21 mouse cellular contexts compared by ENCODE assay signal in the genomic region with DNA sequence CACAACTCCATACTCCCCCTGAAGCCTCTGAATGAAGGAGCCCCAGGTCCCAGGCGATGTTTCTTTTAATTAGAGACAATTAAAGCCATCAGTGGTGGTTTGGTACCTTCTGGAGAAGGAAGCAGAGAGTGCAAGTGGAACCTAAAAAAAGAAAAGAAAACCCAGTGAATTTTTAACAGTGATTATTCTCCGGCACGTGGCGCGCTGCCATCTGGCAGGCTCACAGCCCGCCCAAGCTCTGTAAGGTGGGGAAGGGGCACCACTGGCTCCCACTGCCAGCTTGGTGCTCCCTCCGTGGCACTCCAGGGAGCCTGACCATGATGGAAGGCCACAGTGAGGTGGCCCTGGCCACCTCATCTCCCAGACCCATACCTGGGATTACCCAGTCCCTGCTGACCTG.
DNase-seq lines count a peak whose midpoint lies in the region; ATAC-seq and TF ChIP-seq lines count a peak whose summit lies in the region.
"Had no signal": no experiment of that assay in that cellular context is flagged by ENCODE, and none has a peak within 500 bp of the region (broad histone marks: within the 10 kb centered on the region; RNA-seq: fewer than 3 reads in every experiment).

No protein-coding gene starts in this region.

- H3K4me3 ChIP-seq in forebrain, embryonic 10.5 days = no peak overlapping the region
- H3K4me3 ChIP-seq in forebrain, embryonic 11.5 days (ENCODE audit: low read depth, low read length) = no peak overlapping the region
- no peak overlapping the region for H3K4me3 ChIP-seq in midbrain, embryonic 10.5 days
- no peak overlapping the region for H3K4me3 ChIP-seq in midbrain, embryonic 15.5 days
- no peak overlapping the region for H3K4me3 ChIP-seq in embryonic facial prominence, embryonic 10.5 days
- no peak overlapping the region for H3K4me3 ChIP-seq in forebrain, embryonic 16.5 days (replicated peaks; ENCODE audit: low read length)
- no peak overlapping the region for H3K4me3 ChIP-seq in lung, adult 2 months (replicated peaks; ENCODE audit: extremely low read depth, low read depth, low read length)
- H3K4me3 ChIP-seq: hindbrain, embryonic 15.5 days; intestine, embryonic 15.5 days; kidney, embryonic 15.5 days; left cerebral cortex, adult 2 months; limb, embryonic 15.5 days; lung, embryonic 15.5 days had no signal

- H3K36me3 ChIP-seq in forebrain, embryonic 10.5 days (replicated peaks) = no peaks in the 10 kb centered on the region
- H3K36me3 ChIP-seq in forebrain, embryonic 11.5 days (ENCODE audit: control insufficient read depth, insufficient read depth, low read length) = no peaks in the 10 kb centered on the region
- H3K36me3 ChIP-seq in midbrain, embryonic 10.5 days = no peaks in the 10 kb centered on the region
- no peaks in the 10 kb centered on the region for H3K36me3 ChIP-seq in midbrain, embryonic 15.5 days (replicated peaks)
- H3K36me3 ChIP-seq in embryonic facial prominence, embryonic 10.5 days (replicated peaks) = 0 out of 2 replicates have a peak, but pooled peaks cover 5% of the 10 kb centered on the region
- no peaks in the 10 kb centered on the region for H3K36me3 ChIP-seq in forebrain, embryonic 16.5 days (ENCODE audit: control insufficient read depth, insufficient read depth)
- H3K36me3 ChIP-seq: hindbrain, embryonic 15.5 days; intestine, embryonic 15.5 days; kidney, embryonic 15.5 days; limb, embryonic 15.5 days; lung, embryonic 15.5 days had no signal

- H3K4me2 ChIP-seq in forebrain, embryonic 11.5 days (ENCODE audit: low read depth, low read length, severe bottlenecking) = no peak overlapping the region
- H3K4me2 ChIP-seq in midbrain, embryonic 15.5 days = no peak overlapping the region
- no peak overlapping the region for H3K4me2 ChIP-seq in forebrain, embryonic 16.5 days (ENCODE audit: low read length)
- H3K4me2 ChIP-seq: heart, embryonic 11.5 days; hindbrain, embryonic 15.5 days; intestine, embryonic 15.5 days; kidney, embryonic 15.5 days; limb, embryonic 15.5 days; lung, embryonic 15.5 days had no signal

- H3K27ac ChIP-seq in forebrain, embryonic 10.5 days = peak overlapping the region; percentile 60
- H3K27ac ChIP-seq in forebrain, embryonic 11.5 days (ENCODE audit: low read depth, low read length) = no peak overlapping the region; the same call in 1 of the 2 replicates
- H3K27ac ChIP-seq in midbrain, embryonic 10.5 days (replicated peaks) = 0 out of 2 replicates have a peak overlapping the region, but pooled peaks have one; percentile 33
- no peak overlapping the region for H3K27ac ChIP-seq in midbrain, embryonic 15.5 days
- 0 out of 2 replicates have a peak overlapping the region, but pooled peaks have one; percentile 52 for H3K27ac ChIP-seq in embryonic facial prominence, embryonic 10.5 days (replicated peaks)
- peak overlapping the region; percentile 78 for H3K27ac ChIP-seq in forebrain, embryonic 16.5 days (ENCODE audit: low read length)
- H3K27ac ChIP-seq: hindbrain, embryonic 15.5 days; intestine, embryonic 15.5 days; kidney, embryonic 15.5 days; left cerebral cortex, adult 2 months; limb, embryonic 15.5 days; liver, embryonic 14.5 days; lung, embryonic 15.5 days had no signal

- TF ChIP-seq CTCF in lung, adult 2 months (IDR thresholded peaks at IDR 0.05; ENCODE audit: insufficient read depth, low read length) = no peak

- no peak for TF ChIP-seq POLR2A in lung, adult 2 months (IDR thresholded peaks at IDR 0.05; ENCODE audit: borderline replicate concordance, extremely low read depth, low read depth, low read length)

- no peak for ATAC-seq in forebrain, embryonic 11.5 days (replicated peaks; ENCODE audit: low FRiP score)
- no peak for ATAC-seq in midbrain, embryonic 15.5 days (replicated peaks)
- peak; percentile 35; the same call in 1 of the 2 replicates for ATAC-seq in forebrain, embryonic 16.5 days
- ATAC-seq: activated CD4-positive, CD25-positive, alpha-beta regulatory T cell, adult 4 months; intestine, embryonic 15.5 days had no signal

- H3K9ac ChIP-seq in forebrain, embryonic 11.5 days (ENCODE audit: low read length) = no peak overlapping the region
- no peak overlapping the region for H3K9ac ChIP-seq in midbrain, embryonic 15.5 days
- no peak overlapping the region for H3K9ac ChIP-seq in forebrain, embryonic 16.5 days (replicated peaks; ENCODE audit: low read depth, low read length)
- H3K9ac ChIP-seq: hindbrain, embryonic 15.5 days; intestine, embryonic 15.5 days; kidney, embryonic 15.5 days; limb, embryonic 15.5 days; liver, embryonic 14.5 days; lung, embryonic 15.5 days had no signal

- DNase-seq in forebrain, embryonic 10.5 days (ENCODE audit: extremely low spot score, low spot score) = no peak
- DNase-seq in forebrain, embryonic 11.5 days (ENCODE audit: low spot score) = no peak
- no peak for DNase-seq in midbrain, embryonic 10.5 days (ENCODE audit: low spot score)
- DNase-seq in embryonic facial prominence, embryonic 10.5 days (ENCODE audit: low spot score) = no peak
- DNase-seq in lung, adult 2 months = no peak
- no peak for DNase-seq in ovary, postnatal 14 days (ENCODE audit: low spot score)
- DNase-seq: adrenal gland, adult 8-10 months; cerebellum, adult 8-10 months; kidney, postnatal 4 days; lung, postnatal 36 days had no signal

- peaks cover 65% of the 10 kb centered on the region for H3K27me3 ChIP-seq in forebrain, embryonic 10.5 days (ENCODE audit: poor library complexity, severe bottlenecking)
- no peaks in the 10 kb centered on the region for H3K27me3 ChIP-seq in forebrain, embryonic 11.5 days (ENCODE audit: control insufficient read depth, insufficient read depth, low read length)
- H3K27me3 ChIP-seq in midbrain, embryonic 10.5 days (ENCODE audit: low read depth, poor library complexity, severe bottlenecking) = peaks cover 79% of the 10 kb centered on the region
- no peaks in the 10 kb centered on the region for H3K27me3 ChIP-seq in midbrain, embryonic 15.5 days (replicated peaks)
- peaks cover 41% of the 10 kb centered on the region for H3K27me3 ChIP-seq in embryonic facial prominence, embryonic 10.5 days (replicated peaks; ENCODE audit: low read depth, poor library complexity, severe bottlenecking)
- no peaks in the 10 kb centered on the region for H3K27me3 ChIP-seq in forebrain, embryonic 16.5 days (replicated peaks; ENCODE audit: control insufficient read depth, insufficient read depth, low read length)
- H3K27me3 ChIP-seq: hindbrain, embryonic 15.5 days; intestine, embryonic 15.5 days; lung, embryonic 15.5 days had no signal

- peaks cover 74% of the 10 kb centered on the region for H3K4me1 ChIP-seq in forebrain, embryonic 10.5 days
- peaks cover 8% of the 10 kb centered on the region for H3K4me1 ChIP-seq in forebrain, embryonic 11.5 days (replicated peaks; ENCODE audit: control insufficient read depth, insufficient read depth, low read length)
- peaks cover 67% of the 10 kb centered on the region for H3K4me1 ChIP-seq in midbrain, embryonic 10.5 days
- H3K4me1 ChIP-seq in midbrain, embryonic 15.5 days = peaks cover 17% of the 10 kb centered on the region
- H3K4me1 ChIP-seq in embryonic facial prominence, embryonic 10.5 days = peaks cover 75% of the 10 kb centered on the region
- H3K4me1 ChIP-seq in forebrain, embryonic 16.5 days (replicated peaks; ENCODE audit: control insufficient read depth, insufficient read depth, low read length) = peaks cover 38% of the 10 kb centered on the region
- no peaks in the 10 kb centered on the region for H3K4me1 ChIP-seq in lung, adult 2 months (ENCODE audit: control insufficient read depth, insufficient read depth, low read length)

- 87% methylated on average over 7 of the region's 7 CpGs for WGBS in forebrain, embryonic 10.5 days
- 86% methylated on average over 7 of the region's 7 CpGs for WGBS in forebrain, embryonic 11.5 days
- WGBS in midbrain, embryonic 10.5 days = 86% methylated on average over 7 of the region's 7 CpGs
- 69% methylated on average over 7 of the region's 7 CpGs for WGBS in midbrain, embryonic 15.5 days
- 85% methylated on average over 7 of the region's 7 CpGs for WGBS in embryonic facial prominence, embryonic 10.5 days
- 34% methylated on average over 7 of the region's 7 CpGs for WGBS in forebrain, embryonic 16.5 days
- WGBS in lung, adult 2 months = 77% methylated on average over 7 of the region's 7 CpGs

- H3K9me3 ChIP-seq in forebrain, embryonic 10.5 days = peaks cover 8% of the 10 kb centered on the region; the same call in 1 of the 2 replicates
- peaks cover 4% of the 10 kb centered on the region; the same call in 1 of the 2 replicates for H3K9me3 ChIP-seq in forebrain, embryonic 11.5 days (ENCODE audit: control insufficient read depth, low read length)
- peaks cover 8% of the 10 kb centered on the region; the same call in 1 of the 2 replicates for H3K9me3 ChIP-seq in midbrain, embryonic 10.5 days (replicated peaks)
- H3K9me3 ChIP-seq in midbrain, embryonic 15.5 days = no peaks in the 10 kb centered on the region
- H3K9me3 ChIP-seq in embryonic facial prominence, embryonic 10.5 days = peaks cover 5% of the 10 kb centered on the region; the same call in 1 of the 2 replicates
- no peaks in the 10 kb centered on the region for H3K9me3 ChIP-seq in forebrain, embryonic 16.5 days (ENCODE audit: control insufficient read depth, low read length)
- H3K9me3 ChIP-seq: hindbrain, embryonic 15.5 days; intestine, embryonic 15.5 days; kidney, embryonic 15.5 days; limb, embryonic 15.5 days; lung, embryonic 15.5 days had no signal

Comparison
In these comparisons a context has a peak if more than half of its experiments do, and no peak if none do; other contexts are left out.
1. H3K27ac ChIP-seq: peak in forebrain, embryonic 10.5 days (single experiment), midbrain, embryonic 10.5 days (single experiment), embryonic facial prominence, embryonic 10.5 days (single experiment) and forebrain, embryonic 16.5 days (single experiment); none in forebrain, embryonic 11.5 days (single experiment) and midbrain, embryonic 15.5 days (single experiment).